In genomic region chr11:76216681-76217389, GRCm38 (mm10) we compare ENCODE assay signal across 8 mouse cellular contexts. TPM values are rescaled to one million over a fixed set of nuclear protein-coding genes. Genes with fewer than 3 reads are reported as not detected.
DNase-seq lines count a peak whose midpoint lies in the region; ATAC-seq and TF ChIP-seq lines count a peak whose summit lies in the region.

No protein-coding gene starts in this region.

- no peak for ATAC-seq in cerebellum, adult (ENCODE audit: insufficient number of reproducible peaks, low FRiP score, low TSS enrichment)

- H3K4me3 ChIP-seq in olfactory bulb, adult 2 months (ENCODE audit: insufficient read depth, low read depth, low read length): peak overlapping the region; percentile 76

- peak overlapping the region; percentile 38 for H3K27ac ChIP-seq in olfactory bulb, adult 2 months (ENCODE audit: insufficient read depth, low read depth, low read length)

- no peak for TF ChIP-seq CTCF in olfactory bulb, adult 2 months (IDR thresholded peaks at IDR 0.05; ENCODE audit: insufficient read depth, low read depth, low read length)

- WGBS in olfactory bulb, adult 2 months: under 1% methylated on average over 33 of the region's 33 CpGs

- TF ChIP-seq POLR2A in olfactory bulb, adult 2 months (IDR thresholded peaks at IDR 0.05; ENCODE audit: insufficient read depth, low read depth, low read length): no peak

- DNase-seq in cerebellum, adult 11-12 months: peak; percentile 53
- peak; percentile 37 for DNase-seq in CD4-positive helper T cell, adult 2 months (ENCODE audit: low read depth, low spot score)
- DNase-seq in cerebellum, adult 9-11 months: peak; percentile 61
- DNase-seq in gastrocnemius, postnatal 25 days: peak; percentile 30
- peak; percentile 43 for DNase-seq in kidney, adult 11 months
- peak; percentile 82 to 90 for DNase-seq in lung, adult 18-20 months

- 0 out of 2 replicates have a peak, but pooled peaks cover 2% of the 10 kb centered on the region for H3K4me1 ChIP-seq in olfactory bulb, adult 2 months (ENCODE audit: control insufficient read depth, insufficient read depth, low read length)

RNA-seq across cellular contexts. Expression of gene Dbil5, which starts 0.6 kb away (rescaled TPM):
- under 1 TPM in 1 of 2 experiments, not detected in 1; 0.51 TPM for total RNA-seq in gastrocnemius, postnatal 25 days (2021)
- polyA plus RNA-seq in olfactory bulb, adult 2 months (2012; ENCODE audit: insufficient read depth, insufficient read length, low replicate concordance, missing spikeins): not detected in 2 replicates

RNA-seq across cellular contexts. Expression of gene Gemin4, which starts 0.6 kb away (rescaled TPM):
- total RNA-seq in gastrocnemius, postnatal 25 days (2021): 1 to 10 TPM; 1.4 to 1.5 TPM
- not detected in 2 replicates for polyA plus RNA-seq in olfactory bulb, adult 2 months (2012; ENCODE audit: insufficient read depth, insufficient read length, low replicate concordance, missing spikeins)

RNA-seq across cellular contexts. Expression of gene Mrm3, which starts 26.7 kb away (rescaled TPM):
- 10 to 100 TPM; 11.9 to 13.7 TPM for total RNA-seq in gastrocnemius, postnatal 25 days (2021)
- not detected in 2 replicates for polyA plus RNA-seq in olfactory bulb, adult 2 months (2012; ENCODE audit: insufficient read depth, insufficient read length, low replicate concordance, missing spikeins)

RNA-seq across cellular contexts. Expression of gene Glod4, which starts 26.7 kb away (rescaled TPM):
- 10 to 100 TPM; 19.7 to 20.4 TPM for total RNA-seq in gastrocnemius, postnatal 25 days (2021)
- not detected in 2 replicates for polyA plus RNA-seq in olfactory bulb, adult 2 months (2012; ENCODE audit: insufficient read depth, insufficient read length, low replicate concordance, missing spikeins)

RNA-seq across cellular contexts. Expression of gene Fam57a, which starts 37.4 kb away (rescaled TPM):
- total RNA-seq in gastrocnemius, postnatal 25 days (2021): 1 to 10 TPM; 1.6 to 2.8 TPM
- not detected in 2 replicates for polyA plus RNA-seq in olfactory bulb, adult 2 months (2012; ENCODE audit: insufficient read depth, insufficient read length, low replicate concordance, missing spikeins)

Comparison
In these comparisons a context has a peak if more than half of its experiments do, and no peak if none do; other contexts are left out.
1. DNase-seq: peak in every context shown above with its lines; median percentile 86 in lung, adult 18-20 months; 61 in cerebellum, adult 9-11 months; 53 in cerebellum, adult 11-12 months; 43 in kidney, adult 11 months; 37 in CD4-positive helper T cell, adult 2 months; 30 in gastrocnemius, postnatal 25 days.